8 mouse cellular contexts compared by ENCODE assay signal in the genomic region with DNA sequence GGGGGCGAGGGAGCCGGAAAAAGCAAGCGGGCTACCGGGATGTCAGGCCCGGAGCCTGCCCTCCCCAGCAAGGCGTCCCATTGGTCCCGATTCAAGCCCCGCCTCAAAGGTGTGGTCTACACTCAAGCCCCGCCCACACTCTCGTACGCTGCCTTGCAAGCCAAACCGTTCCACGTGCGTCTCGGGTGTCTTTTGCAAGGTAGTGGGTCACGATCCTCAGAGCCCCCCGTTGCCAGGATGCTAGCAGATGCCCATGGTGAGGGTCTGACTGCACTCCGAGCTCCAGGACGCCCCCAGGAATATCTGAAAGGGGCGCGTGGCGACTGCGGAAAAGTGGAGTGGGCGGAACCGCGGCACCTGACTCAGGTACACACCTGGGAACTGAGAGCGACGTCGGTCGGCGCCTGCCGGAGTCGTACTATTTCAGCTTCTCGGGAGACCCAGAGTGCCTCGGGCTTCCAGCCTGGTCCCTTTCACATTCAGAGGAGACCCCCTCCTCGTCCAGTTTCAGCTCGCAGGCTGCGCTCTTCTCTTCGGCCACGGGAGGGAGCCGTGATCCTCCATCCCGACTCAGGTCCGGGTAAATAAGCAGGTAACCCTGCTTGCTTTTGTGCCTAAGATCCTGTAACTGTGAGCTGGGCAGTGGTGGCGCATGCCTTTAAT. TPM values are rescaled to one million over a fixed set of nuclear protein-coding genes. Genes with fewer than 3 reads are reported as not detected.
DNase-seq lines count a peak whose midpoint lies in the region; ATAC-seq lines count a peak whose summit lies in the region.

Gene Slc12a9 (minus strand): TSS at position 86 of the 663 bp plus-strand sequence.

- no peaks in the 10 kb centered on the region for H3K27me3 ChIP-seq in hindbrain, embryonic 12.5 days

- H3K36me3 ChIP-seq in hindbrain, embryonic 12.5 days: no peaks in the 10 kb centered on the region

- H3K9me3 ChIP-seq in hindbrain, embryonic 12.5 days (replicated peaks): no peaks in the 10 kb centered on the region

- peak within 1 kb of the TSS; percentile 88 for H3K9ac ChIP-seq in hindbrain, embryonic 12.5 days

- peak within 1 kb of the TSS; percentile 65 for H3K4me3 ChIP-seq in hindbrain, embryonic 12.5 days

- peak within 1 kb of the TSS; percentile 70 for H3K27ac ChIP-seq in hindbrain, embryonic 12.5 days

- WGBS in hindbrain, embryonic 12.5 days: under 1% methylated on average over 44 of the region's 44 CpGs

- DNase-seq in NIH3T3 (ENCODE audit: low read depth): peak; percentile 98
- DNase-seq in cerebellum, postnatal 10 days: peak; percentile 98 to 99
- DNase-seq in frontal cortex, postnatal 10 days (ENCODE audit: low spot score in 2 of 2): peak; percentile 90 to 92
- DNase-seq in layer of hippocampus, postnatal 25 days (ENCODE audit: extremely low spot score in 1 of 2, low spot score in 1 of 2): peak; percentile 81 to 84
- DNase-seq in lung, postnatal 25 days (ENCODE audit: low spot score): peak; percentile 95
- peak; percentile 96 for DNase-seq in retina, embryonic 14.5 days (ENCODE audit: low spot score)
- peak; percentile 98 for DNase-seq in thymus, postnatal 4 days

- peak within 1 kb of the TSS; percentile 70 for H3K4me2 ChIP-seq in hindbrain, embryonic 12.5 days (replicated peaks)

- peak; percentile 90 for ATAC-seq in hindbrain, embryonic 12.5 days (ENCODE audit: low FRiP score)

- peaks cover 13% of the 10 kb centered on the region for H3K4me1 ChIP-seq in hindbrain, embryonic 12.5 days

RNA-seq across cellular contexts. Expression of gene Slc12a9, which starts in this region (rescaled TPM):
- polyA plus RNA-seq in hindbrain, embryonic 12.5 days (2016; fragmentation: Nextera tagmentation; extraction: Ambion mirVana): 21.9 and 23.6 TPM in 2 replicates
- total RNA-seq in layer of hippocampus, postnatal 25 days (2021): 10 to 100 TPM; 24.9 to 32.8 TPM

Comparison
In these comparisons a context has a peak if more than half of its experiments do, and no peak if none do; other contexts are left out.
1. Peak in every context shown above with its lines: DNase-seq, ATAC-seq, H3K4me3 ChIP-seq and H3K27ac ChIP-seq.